Mouse (Mus musculus): ENCODE measurements around the gene Anapc7. TPM values are rescaled to one million over a fixed set of nuclear protein-coding genes. Genes with fewer than 3 reads are reported as not detected.
"Not testable (repeated sequence)": the region's sequence is repeated elsewhere in the genome, so short reads cannot be mapped to it uniquely, and the experiment has no call there.

Anapc7 gene
- polyA plus RNA-seq, 2 experiments: 27.6 to 49.8 TPM

- H3K4me2 ChIP-seq (replicated peaks; ENCODE audit: low read depth, low read length, severe bottlenecking): no peak overlapping the region
- no peak for TF ChIP-seq POLR2A (IDR thresholded peaks at IDR 0.05; ENCODE audit: borderline replicate concordance, extremely low read depth, insufficient read depth, insufficient read length)
- no peaks in the 10 kb centered on the region for H3K27me3 ChIP-seq (ENCODE audit: control insufficient read depth, insufficient read depth, low read length)
- no peak overlapping the region for H3K4me3 ChIP-seq (replicated peaks; ENCODE audit: low read length)
- 0 out of 2 replicates have a peak, but pooled peaks cover 4% of the 10 kb centered on the region for H3K4me1 ChIP-seq (ENCODE audit: control insufficient read depth, insufficient read depth, low read length)
- H3K27ac ChIP-seq (replicated peaks; ENCODE audit: low read depth, low read length): no peak overlapping the region
- DNase-seq (ENCODE audit: low spot score) (peak; percentile 70), ATAC-seq (ENCODE audit: low FRiP score, low read depth) (no peak)
- H3K9me3 ChIP-seq (ENCODE audit: control insufficient read depth, low read length): no peaks in the 10 kb centered on the region
- H3K36me3 ChIP-seq (ENCODE audit: control insufficient read depth, insufficient read depth, low read length): peaks cover 87% of the 10 kb centered on the region
- no peak overlapping the region for H3K9ac ChIP-seq (ENCODE audit: low read depth, low read length, severe bottlenecking)
- 55% methylated on average over 5 of the region's 5 CpGs for WGBS
These were observed 60.4 kb downstream of the Anapc7 start for GRCm38 (mm10) chr5:122481844-122482243.

GRCm38 (mm10) chr5:122482733-122483391 is 61.4 kb downstream of the Anapc7 start:
- 88% methylated on average over 6 of the region's 6 CpGs for WGBS
- H3K27ac ChIP-seq (replicated peaks; ENCODE audit: low read depth, low read length): no peak overlapping the region
- no peak for ATAC-seq (ENCODE audit: low FRiP score, low read depth)

GRCm38 (mm10) chr5:122486243-122486642 is 64.8 kb downstream of the Anapc7 start:
- ATAC-seq (ENCODE audit: low FRiP score, low read depth); H3K9ac ChIP-seq (ENCODE audit: low read depth, low read length, severe bottlenecking); H3K4me3 ChIP-seq (replicated peaks; ENCODE audit: low read length); H3K27me3 ChIP-seq (ENCODE audit: control insufficient read depth, insufficient read depth, low read length); H3K27ac ChIP-seq (replicated peaks; ENCODE audit: low read depth, low read length); H3K4me1 ChIP-seq (ENCODE audit: control insufficient read depth, insufficient read depth, low read length); DNase-seq (ENCODE audit: low spot score); H3K4me2 ChIP-seq (replicated peaks; ENCODE audit: low read depth, low read length, severe bottlenecking); H3K9me3 ChIP-seq (ENCODE audit: control insufficient read depth, low read length): not testable (repeated sequence)
- 80% methylated on average over 5 of the region's 5 CpGs for WGBS
- H3K36me3 ChIP-seq (ENCODE audit: control insufficient read depth, insufficient read depth, low read length): peaks cover 93% of the 10 kb centered on the region

More at GRCm38 (mm10) chr5:122482733-122483391, 61.4 kb downstream of the Anapc7 start:
- Histone ChIP-seq H3K9ac (ENCODE audit: low read depth, low read length, severe bottlenecking) (no peak overlapping the region), H3K36me3 (ENCODE audit: control insufficient read depth, insufficient read depth, low read length) (peaks cover 87% of the 10 kb centered on the region), H3K4me1 (ENCODE audit: control insufficient read depth, insufficient read depth, low read length) (0 out of 2 replicates have a peak, but pooled peaks cover 4% of the 10 kb centered on the region), H3K4me2 (replicated peaks; ENCODE audit: low read depth, low read length, severe bottlenecking) (no peak overlapping the region), H3K27me3 (ENCODE audit: control insufficient read depth, insufficient read depth, low read length) (no peaks in the 10 kb centered on the region), H3K9me3 (ENCODE audit: control insufficient read depth, low read length) (no peaks in the 10 kb centered on the region), H3K4me3 (replicated peaks; ENCODE audit: low read length) (no peak overlapping the region)
- no peak for DNase-seq (ENCODE audit: low spot score)
- TF ChIP-seq POLR2A (IDR thresholded peaks at IDR 0.05; ENCODE audit: borderline replicate concordance, extremely low read depth, insufficient read depth, insufficient read length): no peak

- no peak overlapping the region for H3K9ac ChIP-seq (ENCODE audit: low read depth, low read length, severe bottlenecking)
- no peak for TF ChIP-seq POLR2A (IDR thresholded peaks at IDR 0.05; ENCODE audit: borderline replicate concordance, extremely low read depth, insufficient read depth, insufficient read length)
- H3K4me3 ChIP-seq (replicated peaks; ENCODE audit: low read length): no peak overlapping the region
- H3K4me1 ChIP-seq (ENCODE audit: control insufficient read depth, insufficient read depth, low read length): no peaks in the 10 kb centered on the region
- peaks cover 93% of the 10 kb centered on the region for H3K36me3 ChIP-seq (ENCODE audit: control insufficient read depth, insufficient read depth, low read length)
- ATAC-seq (ENCODE audit: low FRiP score, low read depth) (no peak), DNase-seq (ENCODE audit: low spot score) (no peak)
- no peaks in the 10 kb centered on the region for H3K27me3 ChIP-seq (ENCODE audit: control insufficient read depth, insufficient read depth, low read length)
- H3K27ac ChIP-seq (replicated peaks; ENCODE audit: low read depth, low read length): no peak overlapping the region
- no peak overlapping the region for H3K4me2 ChIP-seq (replicated peaks; ENCODE audit: low read depth, low read length, severe bottlenecking)
- no peaks in the 10 kb centered on the region for H3K9me3 ChIP-seq (ENCODE audit: control insufficient read depth, low read length)
- WGBS: 93% methylated on average over 6 of the region's 6 CpGs
These were observed 66.3 kb downstream of the Anapc7 start for GRCm38 (mm10) chr5:122487825-122488224.

- TF ChIP-seq POLR2A (IDR thresholded peaks at IDR 0.05; ENCODE audit: borderline replicate concordance, extremely low read depth, insufficient read depth, insufficient read length): no peak
These were observed 68.7 kb downstream of the Anapc7 start for GRCm38 (mm10) chr5:122490148-122490547.

More at GRCm38 (mm10) chr5:122490148-122490547, 68.7 kb downstream of the Anapc7 start:
- Histone ChIP-seq H3K9ac (ENCODE audit: low read depth, low read length, severe bottlenecking) (no peak overlapping the region), H3K4me3 (replicated peaks; ENCODE audit: low read length) (no peak overlapping the region), H3K4me1 (ENCODE audit: control insufficient read depth, insufficient read depth, low read length) (no peaks in the 10 kb centered on the region), H3K27ac (replicated peaks; ENCODE audit: low read depth, low read length) (no peak overlapping the region), H3K4me2 (replicated peaks; ENCODE audit: low read depth, low read length, severe bottlenecking) (no peak overlapping the region), H3K36me3 (ENCODE audit: control insufficient read depth, insufficient read depth, low read length) (peaks cover 90% of the 10 kb centered on the region), H3K27me3 (ENCODE audit: control insufficient read depth, insufficient read depth, low read length) (no peaks in the 10 kb centered on the region), H3K9me3 (ENCODE audit: control insufficient read depth, low read length) (no peaks in the 10 kb centered on the region)
- 94% methylated on average over 2 of the region's 2 CpGs for WGBS
- ATAC-seq (ENCODE audit: low FRiP score, low read depth) (no peak), DNase-seq (ENCODE audit: low spot score) (no peak)
